Mouse (Mus musculus) spleen, adult 12 weeks (tissue): ENCODE measurements around the gene Sox3.

Source experiments
- DNase-seq: peaks from one replicate; pipeline ENCODE4 v3.0.0; 2022; ENCODE audit warnings: low spot score

Sox3 gene

GRCm38 (mm10) chrX:60892801-60893681 is at the start of gene Sox3:
Sox3 (minus strand) TSS chrX:60893430.
- DNase-seq = no peak

GRCm38 (mm10) chrX:60940225-60940624 is 47.0 kb upstream of the Sox3 start:
- no peak for DNase-seq

DNA sequence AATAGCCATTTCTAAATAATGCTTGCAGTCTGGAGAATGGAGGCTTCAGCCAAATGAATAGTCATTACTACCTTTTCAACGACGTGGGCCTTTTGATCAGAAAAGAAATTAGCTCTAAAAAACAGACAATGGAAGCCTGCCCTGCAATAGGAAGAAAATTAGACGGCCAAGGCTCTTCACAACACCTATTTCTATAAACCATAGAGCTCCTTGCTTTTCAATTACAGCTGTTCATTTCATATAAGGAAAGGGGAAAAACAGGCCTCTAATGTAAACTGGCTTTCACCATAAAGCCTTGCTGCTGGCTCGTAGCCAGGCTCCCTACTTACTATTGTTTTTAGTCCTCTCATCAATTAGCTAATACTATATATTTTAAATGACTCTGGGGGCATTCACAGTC is 6.3 kb upstream of the Sox3 start:
- no peak for DNase-seq

- DNase-seq = no peak
Measured at GRCm38 (mm10) chrX:60898641-60899040, 5.4 kb upstream of the Sox3 start.

- DNase-seq = no peak
Measured at GRCm38 (mm10) chrX:60896296-60896695, 3.1 kb upstream of the Sox3 start.

- no peak for DNase-seq
Measured at GRCm38 (mm10) chrX:60895416-60895815, 2.2 kb upstream of the Sox3 start.

DNA sequence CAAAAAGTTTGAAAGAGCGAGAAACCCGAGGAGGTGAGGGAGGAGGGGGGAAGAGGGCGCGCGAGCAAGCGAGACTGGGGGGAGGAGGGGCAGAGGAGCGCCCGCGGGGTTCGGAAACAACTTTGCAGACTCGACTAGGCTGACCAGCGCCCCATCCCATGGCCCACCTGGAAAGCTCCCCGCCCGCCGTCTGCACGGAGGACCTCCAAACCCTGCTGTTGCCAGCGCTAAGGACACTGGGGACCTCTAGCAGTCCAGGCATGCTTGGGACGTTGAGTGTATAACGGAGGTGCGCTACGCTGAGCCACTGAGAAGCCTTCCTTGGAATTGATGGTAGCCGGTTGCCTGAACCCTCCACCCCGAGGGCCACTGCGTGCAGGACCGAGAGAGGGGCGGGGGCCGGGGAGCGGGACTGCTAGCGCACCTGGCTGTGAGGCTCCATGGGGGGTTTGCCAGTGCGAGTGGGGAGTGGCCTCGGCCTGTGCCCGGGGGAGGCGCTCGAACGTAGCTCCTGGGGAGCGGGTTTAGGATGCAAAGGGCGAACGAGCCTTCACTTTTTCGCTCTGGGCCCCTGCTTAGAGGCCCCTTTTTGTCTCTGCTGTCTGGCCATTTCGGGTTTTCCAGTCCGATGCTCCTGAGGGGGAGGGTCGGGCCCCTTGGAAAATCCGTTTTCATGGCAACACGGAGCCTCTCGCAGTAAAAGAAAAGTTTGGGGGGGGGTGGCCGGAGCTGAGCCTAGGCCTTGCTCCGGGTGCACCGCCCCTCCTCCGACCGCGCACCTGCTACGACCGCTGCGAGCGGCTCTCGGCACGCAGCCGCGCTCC is 702 bp upstream of the Sox3 start:
- DNase-seq = no peak

DNA sequence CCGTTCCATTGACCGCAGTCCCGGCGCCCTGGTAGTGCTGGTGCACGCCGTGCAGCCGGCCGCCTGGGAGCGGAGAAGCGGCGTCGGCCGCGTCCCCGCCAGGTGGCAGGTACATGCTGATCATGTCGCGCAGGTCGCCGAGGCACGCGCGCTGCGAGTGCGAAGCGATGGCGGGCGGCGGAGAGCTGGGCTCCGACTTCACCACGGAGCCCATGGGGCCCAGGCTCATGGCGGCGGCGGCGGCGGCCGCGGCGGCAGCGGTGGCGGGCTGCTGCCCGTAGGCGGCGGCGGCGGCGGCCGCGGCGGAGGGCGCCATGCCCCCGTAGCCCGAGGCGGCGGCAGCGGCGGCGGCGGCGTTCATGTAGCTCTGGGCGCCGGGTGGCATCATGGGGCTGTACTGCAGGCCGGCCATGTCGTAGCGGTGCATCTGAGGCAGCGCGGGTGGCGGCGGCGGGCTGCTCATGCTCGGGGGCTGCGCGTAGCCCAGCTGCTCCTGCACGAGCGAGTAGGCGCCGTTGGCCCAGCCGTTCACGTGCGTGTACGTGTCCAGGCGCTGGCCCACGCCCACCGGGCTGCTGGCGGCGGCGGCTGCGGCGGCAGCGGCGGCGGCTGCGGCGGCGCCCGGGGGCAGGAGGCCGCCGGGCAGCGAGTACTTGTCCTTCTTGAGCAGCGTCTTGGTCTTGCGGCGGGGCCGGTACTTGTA is 981 bp downstream of the Sox3 start:
- no peak for DNase-seq

- DNase-seq = no peak
Measured at GRCm38 (mm10) chrX:60891329-60892095, 1.7 kb downstream of the Sox3 start.

GRCm38 (mm10) chrX:60890651-60891050 is 2.6 kb downstream of the Sox3 start:
- no peak for DNase-seq

GRCm38 (mm10) chrX:60889956-60890485 is 3.2 kb downstream of the Sox3 start:
- DNase-seq = no peak
